Comparison of ENCODE assay signal across 23 mouse cellular contexts in the genomic region with DNA sequence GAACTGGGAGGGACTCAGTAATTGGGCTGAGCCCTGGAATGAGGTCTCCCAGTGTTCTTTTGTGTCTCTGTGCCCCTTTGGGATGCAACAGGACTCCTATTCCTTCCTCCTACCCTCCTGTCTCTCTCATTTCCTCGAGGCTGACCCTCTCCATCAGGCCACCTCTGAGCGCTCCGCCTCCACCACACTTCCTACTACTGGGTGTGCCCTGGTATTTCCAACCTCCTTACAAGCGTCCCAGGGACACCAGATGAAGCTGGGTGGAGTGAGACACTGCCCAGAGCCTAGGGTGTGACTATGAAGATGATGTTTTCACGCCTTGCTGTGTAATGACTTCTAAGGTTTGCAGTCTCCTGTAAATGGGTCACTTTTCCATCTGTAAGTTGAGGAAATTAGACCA. TPM values are rescaled to one million over a fixed set of nuclear protein-coding genes. Genes with fewer than 3 reads are reported as not detected.
"Had no signal": no experiment of that assay in that cellular context is flagged by ENCODE, and none has a peak within 500 bp of the region (broad histone marks: within the 10 kb centered on the region; RNA-seq: fewer than 3 reads in every experiment).

No protein-coding gene starts in this region.

- H3K27me3 ChIP-seq: lung, embryonic 15.5 days; midbrain, embryonic 12.5 days; neural tube, embryonic 13.5 days; neural tube, embryonic 15.5 days had no signal

- H3K9ac ChIP-seq: lung, embryonic 15.5 days; midbrain, embryonic 12.5 days; neural tube, embryonic 13.5 days; neural tube, embryonic 15.5 days had no signal

- H3K36me3 ChIP-seq: lung, embryonic 15.5 days; midbrain, embryonic 10.5 days; midbrain, embryonic 12.5 days; neural tube, embryonic 13.5 days; neural tube, embryonic 15.5 days had no signal

- H3K4me2 ChIP-seq: lung, embryonic 15.5 days; midbrain, embryonic 12.5 days; neural tube, embryonic 13.5 days; neural tube, embryonic 15.5 days had no signal

- ATAC-seq: lung, postnatal 0 days; midbrain, embryonic 16.5 days had no signal

- H3K4me3 ChIP-seq: lung, embryonic 15.5 days; midbrain, embryonic 10.5 days; midbrain, embryonic 12.5 days; myocyte; neural tube, embryonic 13.5 days; neural tube, embryonic 15.5 days had no signal

- DNase-seq: lung, adult 2 months; lung, postnatal 14 days; lung, postnatal 36 days; midbrain, embryonic 14.5 days; retina, postnatal 1 day; right cerebral cortex, adult 18-20 months; right cerebral cortex, postnatal 25 days; right cerebral cortex, postnatal 4 days; spleen, adult 18-20 months; thymus, adult 18-20 months; thymus, postnatal 14 days; thymus, postnatal 36 days had no signal

- H3K9me3 ChIP-seq: lung, embryonic 15.5 days; midbrain, embryonic 10.5 days; midbrain, embryonic 12.5 days; neural tube, embryonic 13.5 days; neural tube, embryonic 15.5 days had no signal

- H3K27ac ChIP-seq: lung, embryonic 15.5 days; macrophage; midbrain, embryonic 10.5 days; midbrain, embryonic 12.5 days; neural tube, embryonic 13.5 days; neural tube, embryonic 15.5 days had no signal

RNA-seq across cellular contexts. Expression of gene Map2, which starts 1.4 kb away (rescaled TPM):
- total RNA-seq: megakaryocyte progenitor cell, adult 5-6 weeks; megakaryocyte-erythroid progenitor cell, adult 5-6 weeks had no signal
